Mouse (Mus musculus): ENCODE data around the gene Tango2. TPM values are rescaled to one million over a fixed set of nuclear protein-coding genes. Genes with fewer than 3 reads are reported as not detected.

Gene Tango2
- polyA plus RNA-seq, 1 experiment from 2014 or later: 97.9 TPM

GRCm38 (mm10) chr16:18373632-18374031 lies 25.7 kb upstream of the Tango2 start:
- H3K27me3 ChIP-seq (ENCODE audit: control insufficient read depth, insufficient read depth, low read length): no peaks in the 10 kb centered on the region
- H3K27ac ChIP-seq: no peak overlapping the region
- no peak overlapping the region for H3K4me2 ChIP-seq (replicated peaks)
- ATAC-seq (ENCODE audit: low FRiP score) (no peak), DNase-seq (ENCODE audit: low spot score) (no peak)
- no peak overlapping the region for H3K4me3 ChIP-seq (replicated peaks; ENCODE audit: low read length)
- H3K4me1 ChIP-seq (replicated peaks; ENCODE audit: control insufficient read depth, insufficient read depth, low read length): peaks cover 4% of the 10 kb centered on the region; the same call in 1 of the 2 replicates
- no peaks in the 10 kb centered on the region for H3K9me3 ChIP-seq (ENCODE audit: control insufficient read depth, low read length)
- H3K36me3 ChIP-seq (replicated peaks; ENCODE audit: control insufficient read depth, insufficient read depth): no peaks in the 10 kb centered on the region
- WGBS: 91% methylated on average over 4 of the region's 4 CpGs
- H3K9ac ChIP-seq: no peak overlapping the region

DNA sequence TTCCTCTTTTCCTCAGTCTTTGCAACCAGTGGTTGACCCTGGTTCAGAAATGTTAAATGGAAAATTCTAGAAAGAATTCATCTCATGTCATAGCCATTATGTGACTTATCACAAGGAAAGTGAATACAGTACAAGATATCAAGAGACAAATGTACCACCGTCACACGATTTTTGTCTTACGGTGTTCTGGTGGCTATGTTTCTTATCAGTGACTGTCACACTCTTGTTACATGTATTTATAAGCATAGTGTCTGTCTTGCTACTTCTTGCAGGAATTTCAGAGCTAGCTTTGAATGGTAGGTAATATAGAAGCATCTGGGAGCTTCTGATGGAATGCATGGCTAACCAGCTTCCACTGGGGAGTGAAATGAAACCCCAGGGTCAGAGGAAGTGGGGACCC lies 22.3 kb upstream of the Tango2 start:
- Histone ChIP-seq H3K36me3 (replicated peaks; ENCODE audit: control insufficient read depth, insufficient read depth) (no peaks in the 10 kb centered on the region), H3K4me1 (replicated peaks; ENCODE audit: control insufficient read depth, insufficient read depth, low read length) (no peaks in the 10 kb centered on the region), H3K4me3 (replicated peaks; ENCODE audit: low read length) (no peak overlapping the region), H3K27me3 (ENCODE audit: control insufficient read depth, insufficient read depth, low read length) (no peaks in the 10 kb centered on the region), H3K9me3 (ENCODE audit: control insufficient read depth, low read length) (no peaks in the 10 kb centered on the region), H3K9ac (no peak overlapping the region), H3K27ac (no peak overlapping the region), H3K4me2 (replicated peaks) (no peak overlapping the region)
- 91% methylated on average over 3 of the region's 3 CpGs for WGBS
- DNase-seq (ENCODE audit: low spot score) (no peak), ATAC-seq (ENCODE audit: low FRiP score) (no peak)

DNA sequence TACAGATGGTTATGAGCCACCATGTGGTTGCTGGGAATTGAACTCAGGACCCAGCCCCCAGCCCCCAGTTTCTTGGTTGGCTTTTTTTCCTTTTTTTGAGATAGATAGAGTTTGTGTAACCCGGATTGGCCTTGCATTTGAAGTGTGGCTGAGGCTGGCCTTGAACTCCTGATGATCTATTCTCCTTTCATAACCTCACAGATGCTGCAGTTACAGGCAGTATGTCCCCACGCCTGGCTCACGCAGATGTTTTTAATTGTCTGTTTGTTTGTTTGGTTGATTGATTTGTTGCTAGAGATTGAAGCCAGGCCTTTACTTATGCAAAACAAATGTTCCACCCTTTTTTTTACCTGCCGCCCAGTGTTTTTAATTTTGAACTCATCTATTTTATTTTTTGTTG lies 18.9 kb upstream of the Tango2 start:
- no peak for DNase-seq (ENCODE audit: low spot score)
- no peak overlapping the region for H3K9ac ChIP-seq
- no peak for ATAC-seq (ENCODE audit: low FRiP score)

DNA sequence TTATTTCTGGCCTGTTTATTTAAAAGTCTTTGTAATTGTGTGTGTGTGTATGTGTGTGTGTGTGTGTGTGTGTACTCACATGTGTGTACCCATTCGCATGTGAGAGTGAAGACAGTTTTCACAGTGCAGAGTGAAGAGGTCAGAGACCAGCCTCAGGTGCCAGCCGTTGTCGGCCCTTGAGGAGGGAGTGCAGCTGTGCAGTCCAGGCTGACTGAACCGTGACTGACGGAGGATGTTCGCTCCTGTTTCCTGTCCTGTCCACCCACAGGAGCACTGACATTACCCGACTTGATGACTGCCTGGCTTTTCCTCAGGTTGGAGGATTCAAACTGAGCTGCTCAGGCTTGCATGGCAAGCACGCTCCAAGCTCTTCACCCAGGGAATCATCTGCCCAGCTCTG lies 15.0 kb upstream of the Tango2 start:
- H3K9ac ChIP-seq: no peak overlapping the region
- H3K36me3 ChIP-seq (replicated peaks; ENCODE audit: control insufficient read depth, insufficient read depth): peaks cover 14% of the 10 kb centered on the region
- no peaks in the 10 kb centered on the region for H3K4me1 ChIP-seq (replicated peaks; ENCODE audit: control insufficient read depth, insufficient read depth, low read length)
- DNase-seq (ENCODE audit: low spot score): no peak
- H3K4me3 ChIP-seq (replicated peaks; ENCODE audit: low read length): no peak overlapping the region
- H3K27ac ChIP-seq: no peak overlapping the region
- H3K9me3 ChIP-seq (ENCODE audit: control insufficient read depth, low read length): no peaks in the 10 kb centered on the region
- no peak for ATAC-seq (ENCODE audit: low FRiP score)
- 75% methylated on average over 8 of the region's 8 CpGs for WGBS
- no peak overlapping the region for H3K4me2 ChIP-seq (replicated peaks)
- no peaks in the 10 kb centered on the region for H3K27me3 ChIP-seq (ENCODE audit: control insufficient read depth, insufficient read depth, low read length)

More for the DNA sequence above, 18.9 kb upstream of the Tango2 start:
- Histone ChIP-seq H3K4me1 (replicated peaks; ENCODE audit: control insufficient read depth, insufficient read depth, low read length) (no peaks in the 10 kb centered on the region), H3K4me3 (replicated peaks; ENCODE audit: low read length) (no peak overlapping the region), H3K27ac (no peak overlapping the region), H3K36me3 (replicated peaks; ENCODE audit: control insufficient read depth, insufficient read depth) (peaks cover 14% of the 10 kb centered on the region), H3K27me3 (ENCODE audit: control insufficient read depth, insufficient read depth, low read length) (no peaks in the 10 kb centered on the region), H3K4me2 (replicated peaks) (no peak overlapping the region), H3K9me3 (ENCODE audit: control insufficient read depth, low read length) (no peaks in the 10 kb centered on the region)
- WGBS: 93% methylated on average over 4 of the region's 4 CpGs

DNA sequence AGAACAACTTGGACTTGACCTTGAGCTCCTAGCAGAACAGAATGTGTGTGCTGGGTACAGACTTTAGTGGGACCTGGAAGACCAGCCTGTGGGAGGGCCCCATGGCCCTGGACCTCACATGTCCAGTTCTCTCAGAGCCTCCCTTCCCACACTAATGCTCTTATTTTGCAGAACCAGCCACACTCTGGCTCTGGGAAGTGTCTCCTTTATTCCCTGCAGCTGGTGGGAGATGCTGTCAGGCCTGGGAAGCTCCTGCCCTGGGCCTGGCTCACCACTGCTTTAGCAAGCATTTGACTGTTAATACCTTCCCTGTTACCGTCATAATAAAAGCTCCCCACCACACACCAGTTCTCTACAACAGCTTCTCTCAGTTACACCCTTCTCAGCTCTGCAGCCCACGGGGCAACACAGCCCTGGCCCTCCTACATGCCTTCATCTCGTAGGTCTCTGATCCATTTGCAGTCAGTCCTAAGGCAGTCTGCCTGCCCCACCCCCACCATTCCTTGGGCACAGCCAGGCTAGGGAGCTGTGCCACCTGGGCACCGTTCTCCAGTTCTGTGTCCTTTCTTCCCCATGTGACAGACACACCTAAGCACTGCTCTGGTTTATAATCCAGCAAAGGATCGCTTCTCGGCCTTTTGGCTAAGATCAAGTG lies 12.4 kb upstream of the Tango2 start:
- no peak overlapping the region for H3K4me2 ChIP-seq (replicated peaks)
- H3K4me1 ChIP-seq (replicated peaks; ENCODE audit: control insufficient read depth, insufficient read depth, low read length): no peaks in the 10 kb centered on the region
- ATAC-seq (ENCODE audit: low FRiP score): no peak
- peaks cover 19% of the 10 kb centered on the region for H3K36me3 ChIP-seq (replicated peaks; ENCODE audit: control insufficient read depth, insufficient read depth)
- no peak overlapping the region for H3K9ac ChIP-seq
- WGBS: 70% methylated on average over 6 of the region's 6 CpGs
- H3K4me3 ChIP-seq (replicated peaks; ENCODE audit: low read length): no peak overlapping the region
- no peaks in the 10 kb centered on the region for H3K9me3 ChIP-seq (ENCODE audit: control insufficient read depth, low read length)
- no peak overlapping the region for H3K27ac ChIP-seq
- no peaks in the 10 kb centered on the region for H3K27me3 ChIP-seq (ENCODE audit: control insufficient read depth, insufficient read depth, low read length)
- no peak for DNase-seq (ENCODE audit: low spot score)

DNA sequence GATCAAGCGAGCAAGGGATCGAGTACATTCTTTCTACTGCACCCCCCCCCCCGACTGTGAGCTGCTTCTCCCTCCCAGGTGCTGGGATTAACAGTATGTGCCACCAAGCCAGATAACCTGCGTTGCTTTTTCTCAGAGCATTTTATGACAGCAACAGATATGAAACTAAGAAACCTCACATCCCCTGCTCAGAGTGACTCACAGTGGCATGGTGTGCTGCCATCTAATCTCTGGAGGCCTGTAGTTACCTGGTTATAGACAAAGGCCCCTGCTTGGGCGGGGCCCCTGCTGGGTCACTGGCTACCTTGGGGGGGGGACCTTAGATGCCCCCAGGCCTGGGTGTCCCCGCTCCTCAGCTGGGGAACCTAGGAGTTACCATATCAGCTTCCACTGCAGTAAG lies 10.1 kb upstream of the Tango2 start:
- no peak overlapping the region for H3K9ac ChIP-seq
- 97% methylated on average over 6 of the region's 6 CpGs for WGBS
- no peak overlapping the region for H3K4me2 ChIP-seq (replicated peaks)
- no peak overlapping the region for H3K4me3 ChIP-seq (replicated peaks; ENCODE audit: low read length)
- H3K9me3 ChIP-seq (ENCODE audit: control insufficient read depth, low read length): no peaks in the 10 kb centered on the region
- no peak for DNase-seq (ENCODE audit: low spot score)
- no peaks in the 10 kb centered on the region for H3K4me1 ChIP-seq (replicated peaks; ENCODE audit: control insufficient read depth, insufficient read depth, low read length)
- H3K27me3 ChIP-seq (ENCODE audit: control insufficient read depth, insufficient read depth, low read length): no peaks in the 10 kb centered on the region
- ATAC-seq (ENCODE audit: low FRiP score): no peak
- no peak overlapping the region for H3K27ac ChIP-seq
- H3K36me3 ChIP-seq (replicated peaks; ENCODE audit: control insufficient read depth, insufficient read depth): peaks cover 19% of the 10 kb centered on the region; the same call in 1 of the 2 replicates

DNA sequence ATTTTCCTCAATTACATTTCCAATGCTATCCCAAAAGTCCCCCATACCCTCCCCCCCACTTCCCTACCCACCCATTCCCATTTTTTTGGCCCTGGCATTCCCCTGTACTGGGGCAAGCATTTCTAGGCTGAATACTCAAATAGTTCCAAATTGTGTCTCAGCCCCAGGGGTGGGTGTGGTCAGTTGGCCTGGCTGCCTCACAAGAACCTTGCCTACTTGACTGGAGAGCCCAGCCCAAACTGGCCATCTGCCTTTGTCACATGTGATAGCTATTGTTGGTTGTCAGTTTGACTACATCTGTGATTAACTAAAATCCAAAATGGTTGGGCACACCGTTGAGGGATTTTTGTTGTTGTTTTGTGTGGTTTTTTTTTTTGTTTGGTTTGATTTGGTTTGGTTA lies 9.1 kb upstream of the Tango2 start:
- Histone ChIP-seq H3K9me3 (ENCODE audit: control insufficient read depth, low read length) (no peaks in the 10 kb centered on the region), H3K9ac (no peak overlapping the region), H3K4me3 (replicated peaks; ENCODE audit: low read length) (no peak overlapping the region), H3K36me3 (replicated peaks; ENCODE audit: control insufficient read depth, insufficient read depth) (peaks cover 22% of the 10 kb centered on the region; the same call in 1 of the 2 replicates), H3K27me3 (ENCODE audit: control insufficient read depth, insufficient read depth, low read length) (no peaks in the 10 kb centered on the region), H3K4me1 (replicated peaks; ENCODE audit: control insufficient read depth, insufficient read depth, low read length) (no peaks in the 10 kb centered on the region), H3K4me2 (replicated peaks) (no peak overlapping the region), H3K27ac (no peak overlapping the region)
- WGBS: 84% methylated on average over 1 of the region's 1 CpGs
- ATAC-seq (ENCODE audit: low FRiP score) (no peak), DNase-seq (ENCODE audit: low spot score) (no peak)

DNA sequence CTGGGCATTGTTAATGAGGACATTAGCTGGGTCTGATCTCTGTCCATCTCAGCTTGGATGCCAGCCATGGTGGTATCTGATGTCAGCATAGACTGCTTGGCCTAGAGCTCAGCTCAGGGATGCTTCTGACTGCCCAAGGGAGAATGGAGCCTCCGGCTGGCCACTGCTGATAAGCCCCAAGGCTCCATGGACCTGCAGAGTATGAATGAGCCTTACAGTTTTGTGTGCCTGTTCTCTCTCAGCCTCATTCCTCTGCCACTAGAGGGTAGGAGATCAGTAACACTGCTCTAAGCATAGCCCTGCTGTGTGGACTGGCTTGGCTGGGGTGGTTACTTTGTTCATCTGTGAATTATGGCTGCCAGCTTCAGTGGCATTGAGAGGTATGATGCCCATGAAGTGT lies 5.2 kb upstream of the Tango2 start:
- Histone ChIP-seq H3K9me3 (ENCODE audit: control insufficient read depth, low read length) (no peaks in the 10 kb centered on the region), H3K9ac (no peak overlapping the region), H3K36me3 (replicated peaks; ENCODE audit: control insufficient read depth, insufficient read depth) (peaks cover 22% of the 10 kb centered on the region; the same call in 1 of the 2 replicates), H3K27ac (no peak overlapping the region), H3K4me2 (replicated peaks) (no peak overlapping the region), H3K4me3 (replicated peaks; ENCODE audit: low read length) (no peak overlapping the region), H3K4me1 (replicated peaks; ENCODE audit: control insufficient read depth, insufficient read depth, low read length) (peaks cover 14% of the 10 kb centered on the region), H3K27me3 (ENCODE audit: control insufficient read depth, insufficient read depth, low read length) (no peaks in the 10 kb centered on the region)
- no peak for ATAC-seq (ENCODE audit: low FRiP score)
- no peak for DNase-seq (ENCODE audit: low spot score)
- 91% methylated on average over 1 of the region's 1 CpGs for WGBS

GRCm38 (mm10) chr16:18351313-18352055 lies 3.6 kb upstream of the Tango2 start:
- Histone ChIP-seq H3K27me3 (ENCODE audit: control insufficient read depth, insufficient read depth, low read length) (no peaks in the 10 kb centered on the region), H3K9ac (no peak overlapping the region), H3K9me3 (ENCODE audit: control insufficient read depth, low read length) (no peaks in the 10 kb centered on the region), H3K4me3 (replicated peaks; ENCODE audit: low read length) (no peak overlapping the region), H3K36me3 (replicated peaks; ENCODE audit: control insufficient read depth, insufficient read depth) (peaks cover 22% of the 10 kb centered on the region; the same call in 1 of the 2 replicates), H3K27ac (no peak overlapping the region), H3K4me1 (replicated peaks; ENCODE audit: control insufficient read depth, insufficient read depth, low read length) (peaks cover 14% of the 10 kb centered on the region), H3K4me2 (replicated peaks) (no peak overlapping the region)
- WGBS: 56% methylated on average over 5 of the region's 5 CpGs
- no peak for ATAC-seq (ENCODE audit: low FRiP score)
- no peak for DNase-seq (ENCODE audit: low spot score)

All from hindbrain, embryonic 14.5 days (tissue).